Mouse (Mus musculus): Measurements from ENCODE around the gene Tns1. TPM values are rescaled to one million over a fixed set of nuclear protein-coding genes. Genes with fewer than 3 reads are reported as not detected.

Tns1 gene
- polyA plus RNA-seq, 1 experiment, result 111 TPM

- H3ac ChIP-seq (ENCODE audit: control insufficient read depth, insufficient read length), result no peak overlapping the region
- TF ChIP-seq POLR2A (IDR thresholded peaks at IDR 0.05; ENCODE audit: insufficient read length, low read depth) (no peak), TCF3 (IDR thresholded peaks at IDR 0.05; ENCODE audit: insufficient read length, low read depth) (no peak), CEBPB (IDR thresholded peaks at IDR 0.05; ENCODE audit: insufficient read depth, poor library complexity, severe bottlenecking) (no peak), MAX (IDR thresholded peaks at IDR 0.05; ENCODE audit: low read depth) (no peak), REST (IDR thresholded peaks at IDR 0.05; ENCODE audit: insufficient read depth, insufficient read length) (no peak), MYOD1 (IDR thresholded peaks at IDR 0.05; ENCODE audit: control insufficient read depth in 1 of 3, insufficient read length in 2 of 3, low read depth in 2 of 3) (no peak), MYOG (IDR thresholded peaks at IDR 0.05; ENCODE audit: control insufficient read depth in 1 of 3, insufficient read depth in 1 of 3, insufficient read length in 2 of 3, low read depth in 2 of 3) (no peak), E2F4 (IDR thresholded peaks at IDR 0.05; ENCODE audit: insufficient read depth) (no peak), USF1 (IDR thresholded peaks at IDR 0.05; ENCODE audit: low read depth) (no peak), POLR2AphosphoS2 (IDR thresholded peaks at IDR 0.05; ENCODE audit: insufficient read length, low read depth) (no peak), SRF (IDR thresholded peaks at IDR 0.05; ENCODE audit: control insufficient read depth, insufficient read length, low read depth) (no peak), TCF12 (IDR thresholded peaks at IDR 0.05; ENCODE audit: insufficient read depth, poor library complexity, severe bottlenecking) (no peak)
- no peaks in the 10 kb centered on the region for H3K27me3 ChIP-seq (ENCODE audit: control insufficient read depth, insufficient read depth, insufficient read length)
- peaks cover 7% of the 10 kb centered on the region for H3K79me2 ChIP-seq (ENCODE audit: control insufficient read depth, insufficient read depth)
- H3K36me3 ChIP-seq (ENCODE audit: control insufficient read depth, insufficient read depth), result peaks cover 10% of the 10 kb centered on the region
- no peak overlapping the region for H3K4me3 ChIP-seq
- no peak overlapping the region for H3K4me2 ChIP-seq (ENCODE audit: low read depth)
Observed at GRCm38 (mm10) chr1:73931851-73932250, 192.4 kb downstream of the Tns1 start.

GRCm38 (mm10) chr1:73930411-73931134, 193.7 kb downstream of the Tns1 start:
- Histone ChIP-seq H3K4me3 (no peak overlapping the region), H3K27me3 (ENCODE audit: control insufficient read depth, insufficient read depth, insufficient read length) (no peaks in the 10 kb centered on the region), H3K79me2 (ENCODE audit: control insufficient read depth, insufficient read depth) (peaks cover 7% of the 10 kb centered on the region), H3K4me2 (ENCODE audit: low read depth) (peak overlapping the region; percentile 14), H3K36me3 (ENCODE audit: control insufficient read depth, insufficient read depth) (peaks cover 20% of the 10 kb centered on the region), H3ac (ENCODE audit: control insufficient read depth, insufficient read length) (no peak overlapping the region)
- TF ChIP-seq MYOD1 (IDR thresholded peaks at IDR 0.05; ENCODE audit: control insufficient read depth in 1 of 3, insufficient read length in 2 of 3, low read depth in 2 of 3) (peak in 2 of 3 experiments; percentile 0 to 2), MAX (IDR thresholded peaks at IDR 0.05; ENCODE audit: low read depth) (no peak), E2F4 (IDR thresholded peaks at IDR 0.05; ENCODE audit: insufficient read depth) (no peak), TCF12 (IDR thresholded peaks at IDR 0.05; ENCODE audit: insufficient read depth, poor library complexity, severe bottlenecking) (no peak), TCF3 (IDR thresholded peaks at IDR 0.05; ENCODE audit: insufficient read length, low read depth) (no peak), POLR2AphosphoS2 (IDR thresholded peaks at IDR 0.05; ENCODE audit: insufficient read length, low read depth) (no peak), MYOG (IDR thresholded peaks at IDR 0.05; ENCODE audit: control insufficient read depth in 1 of 3, insufficient read depth in 1 of 3, insufficient read length in 2 of 3, low read depth in 2 of 3) (no peak), SRF (IDR thresholded peaks at IDR 0.05; ENCODE audit: control insufficient read depth, insufficient read length, low read depth) (no peak), CEBPB (IDR thresholded peaks at IDR 0.05; ENCODE audit: insufficient read depth, poor library complexity, severe bottlenecking) (no peak)

GRCm38 (mm10) chr1:73929952-73930329, 194.3 kb downstream of the Tns1 start:
- Histone ChIP-seq H3K79me2 (ENCODE audit: control insufficient read depth, insufficient read depth) (peaks cover 7% of the 10 kb centered on the region), H3ac (ENCODE audit: control insufficient read depth, insufficient read length) (no peak overlapping the region), H3K4me3 (no peak overlapping the region), H3K27me3 (ENCODE audit: control insufficient read depth, insufficient read depth, insufficient read length) (no peaks in the 10 kb centered on the region), H3K4me2 (ENCODE audit: low read depth) (peak overlapping the region; percentile 14), H3K36me3 (ENCODE audit: control insufficient read depth, insufficient read depth) (peaks cover 21% of the 10 kb centered on the region)
- TF ChIP-seq REST (IDR thresholded peaks at IDR 0.05; ENCODE audit: insufficient read depth, insufficient read length), result no peak
- peak; percentile 10 for TF ChIP-seq POLR2AphosphoS2 (IDR thresholded peaks at IDR 0.05; ENCODE audit: insufficient read length, low read depth)
- peak; percentile 55 for TF ChIP-seq USF1 (IDR thresholded peaks at IDR 0.05; ENCODE audit: low read depth)

- TF ChIP-seq POLR2AphosphoS2 (IDR thresholded peaks at IDR 0.05; ENCODE audit: insufficient read length, low read depth) (peak; percentile 44), REST (IDR thresholded peaks at IDR 0.05; ENCODE audit: insufficient read depth, insufficient read length) (no peak)
Observed at GRCm38 (mm10) chr1:73929211-73929951, 194.9 kb downstream of the Tns1 start.

GRCm38 (mm10) chr1:73928385-73928784, 195.9 kb downstream of the Tns1 start:
- TF ChIP-seq POLR2AphosphoS2 (IDR thresholded peaks at IDR 0.05; ENCODE audit: insufficient read length, low read depth) (no peak), SRF (IDR thresholded peaks at IDR 0.05; ENCODE audit: control insufficient read depth, insufficient read length, low read depth) (no peak), MAX (IDR thresholded peaks at IDR 0.05; ENCODE audit: low read depth) (no peak), TCF12 (IDR thresholded peaks at IDR 0.05; ENCODE audit: insufficient read depth, poor library complexity, severe bottlenecking) (no peak), CEBPB (IDR thresholded peaks at IDR 0.05; ENCODE audit: insufficient read depth, poor library complexity, severe bottlenecking) (no peak), USF1 (IDR thresholded peaks at IDR 0.05; ENCODE audit: low read depth) (no peak), REST (IDR thresholded peaks at IDR 0.05; ENCODE audit: insufficient read depth, insufficient read length) (no peak), POLR2A (IDR thresholded peaks at IDR 0.05; ENCODE audit: insufficient read length, low read depth) (no peak), MYOD1 (IDR thresholded peaks at IDR 0.05; ENCODE audit: control insufficient read depth in 1 of 3, insufficient read length in 2 of 3, low read depth in 2 of 3) (no peak), TCF3 (IDR thresholded peaks at IDR 0.05; ENCODE audit: insufficient read length, low read depth) (no peak), E2F4 (IDR thresholded peaks at IDR 0.05; ENCODE audit: insufficient read depth) (no peak)
- Histone ChIP-seq H3K79me2 (ENCODE audit: control insufficient read depth, insufficient read depth) (peaks cover 7% of the 10 kb centered on the region), H3K4me3 (no peak overlapping the region), H3ac (ENCODE audit: control insufficient read depth, insufficient read length) (no peak overlapping the region), H3K4me2 (ENCODE audit: low read depth) (no peak overlapping the region), H3K36me3 (ENCODE audit: control insufficient read depth, insufficient read depth) (peaks cover 34% of the 10 kb centered on the region), H3K27me3 (ENCODE audit: control insufficient read depth, insufficient read depth, insufficient read length) (no peaks in the 10 kb centered on the region)

More at GRCm38 (mm10) chr1:73929211-73929951, 194.9 kb downstream of the Tns1 start:
- H3K36me3 ChIP-seq (ENCODE audit: control insufficient read depth, insufficient read depth), result peaks cover 24% of the 10 kb centered on the region
- no peak overlapping the region for H3K4me2 ChIP-seq (ENCODE audit: low read depth)
- no peak overlapping the region for H3K4me3 ChIP-seq
- H3K79me2 ChIP-seq (ENCODE audit: control insufficient read depth, insufficient read depth), result peaks cover 7% of the 10 kb centered on the region
- no peaks in the 10 kb centered on the region for H3K27me3 ChIP-seq (ENCODE audit: control insufficient read depth, insufficient read depth, insufficient read length)
- H3ac ChIP-seq (ENCODE audit: control insufficient read depth, insufficient read length), result no peak overlapping the region
